Mouse (Mus musculus) forebrain, embryonic 11.5 days (tissue): ENCODE results near the gene Piezo1. TPM values are rescaled to one million over a fixed set of nuclear protein-coding genes. Genes with fewer than 3 reads are reported as not detected.

Source experiments
- ATAC-seq: fragments of 200-750 bp; cut with Nextera tagmentation; replicated peaks from 2 replicates; pipeline ENCODE4 v1.8.0; 2017; ENCODE audit warnings: moderate TSS enrichment; ENCODE audit not compliant: low FRiP score
- DNase-seq: peaks from one replicate; pipeline ENCODE4 v3.0.0-alpha.2; 2017; ENCODE audit warnings: low spot score
- H3K27ac ChIP-seq: fragments of 300-500 bp; sonication (generic); 2 replicates; pipeline ENCODE4 v1.5.1; 2014; ENCODE audit warnings: low read depth, low read length
- H3K27me3 ChIP-seq: fragments of 300-500 bp; sonication (generic); 2 replicates; pipeline ENCODE4 v1.6.1; 2014; ENCODE audit warnings: mild to moderate bottlenecking, low read length, mixed read lengths; ENCODE audit not compliant: control insufficient read depth, insufficient read depth
- H3K36me3 ChIP-seq: fragments of 300-500 bp; sonication (generic); 2 replicates; pipeline ENCODE4 v1.6.1; 2014; ENCODE audit warnings: mild to moderate bottlenecking, low read length, moderate library complexity, mixed read lengths; ENCODE audit not compliant: control insufficient read depth, insufficient read depth
- H3K4me1 ChIP-seq: fragments of 300-500 bp; sonication (generic); replicated peaks from 2 replicates; pipeline ENCODE4 v1.6.1; 2014; ENCODE audit warnings: low read length, mixed read lengths; ENCODE audit not compliant: control insufficient read depth, insufficient read depth
- H3K4me2 ChIP-seq: fragments of 300-500 bp; sonication (generic); 2 replicates; pipeline ENCODE4 v1.6.1; 2014; ENCODE audit warnings: low read depth, mild to moderate bottlenecking, low read length, moderate library complexity, mixed read lengths; ENCODE audit not compliant: severe bottlenecking
- H3K4me3 ChIP-seq: fragments of 300-500 bp; sonication (generic); 2 replicates; pipeline ENCODE4 v1.5.1; 2014; ENCODE audit warnings: low read depth, low read length
- H3K9ac ChIP-seq: fragments of 300-500 bp; sonication (generic); 2 replicates; pipeline ENCODE4 v1.6.1; 2014; ENCODE audit warnings: low read length
- H3K9me3 ChIP-seq: fragments of 300-500 bp; sonication (generic); 2 replicates; pipeline ENCODE4 v1.6.1; 2016; ENCODE audit warnings: low read length, mixed read lengths; ENCODE audit not compliant: control insufficient read depth
- WGBS: fragments of 180-500 bp; shearing (Covaris S2); extraction: QIAGEN DNeasy Blood & Tissue Kit; methylation state at CpG from one replicate; pipeline ENCODE4 v1.1.7; 2014; 5-methylcytosine and 5-hydroxymethylcytosine counted together
- polyA plus RNA-seq: library from polyadenylated mRNA; unstranded; fragments of >200 nt; fragmentation: Nextera tagmentation; extraction: Ambion mirVana; gene quantifications from 2 replicates; pipeline ENCODE4 v1.2.1, GENCODE M21; 2014

Gene Piezo1
- polyA plus RNA-seq, 1 experiment from 2014 or later, result 5.8 TPM

DNA sequence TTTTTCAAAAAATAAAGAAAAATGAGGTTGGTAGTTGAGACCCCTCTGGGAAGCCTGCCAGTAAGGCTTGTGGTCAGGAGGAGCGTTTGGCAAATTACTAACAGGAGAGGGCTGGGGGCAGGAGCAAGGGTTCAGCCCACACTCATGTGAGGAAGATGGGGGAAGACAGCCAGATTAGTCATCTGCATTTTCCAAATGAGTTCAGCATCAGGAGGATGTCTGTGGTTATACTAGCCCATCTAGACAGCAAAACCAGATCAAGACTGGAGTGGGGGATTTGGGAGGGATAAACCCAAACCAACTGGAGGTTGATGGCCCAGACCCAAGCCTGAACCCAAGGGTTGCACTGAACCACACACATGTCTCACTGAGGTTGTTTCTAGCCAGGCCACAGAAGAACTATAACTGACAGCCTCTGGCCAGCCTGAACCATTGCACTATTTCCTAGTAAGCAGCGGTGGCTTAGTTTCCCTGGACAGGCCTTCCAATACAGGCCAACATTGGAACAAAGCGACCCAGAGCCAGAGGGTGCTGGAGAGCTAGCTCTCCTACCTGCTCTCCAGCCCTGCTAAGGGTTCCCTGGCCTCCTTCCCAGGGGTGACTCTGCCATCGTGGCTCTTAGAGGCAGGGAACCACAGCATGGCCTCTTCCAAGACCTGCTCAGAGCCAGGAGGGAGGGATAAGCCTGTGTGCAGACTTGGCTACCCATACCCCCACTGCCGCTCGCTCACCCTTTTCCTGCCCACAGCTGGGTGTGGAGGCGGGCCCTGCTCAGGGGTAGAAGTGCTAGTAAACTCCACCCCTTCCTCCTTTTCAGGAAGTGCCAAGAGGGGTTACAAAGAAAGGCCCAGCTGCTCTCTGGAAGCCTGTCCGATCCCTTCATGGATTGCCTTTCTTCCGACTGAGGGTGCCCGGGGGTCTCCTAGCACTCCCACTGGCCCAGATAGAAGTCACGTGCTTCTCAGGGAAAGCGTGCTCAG lies 5.2 kb upstream of the Piezo1 start:
- H3K4me3 ChIP-seq, result no peak overlapping the region
- ATAC-seq (no peak), DNase-seq (no peak)
- WGBS, result 68% methylated on average over 12 of the region's 12 CpGs
- H3K36me3 ChIP-seq, result no peaks in the 10 kb centered on the region
- peaks cover 6% of the 10 kb centered on the region for H3K27me3 ChIP-seq
- H3K27ac ChIP-seq, result no peak overlapping the region
- no peaks in the 10 kb centered on the region for H3K9me3 ChIP-seq
- H3K9ac ChIP-seq, result no peak overlapping the region
- H3K4me1 ChIP-seq, result no peaks in the 10 kb centered on the region; the same call in 1 of the 2 replicates
- H3K4me2 ChIP-seq, result no peak overlapping the region

- Histone ChIP-seq H3K4me2 (no peak overlapping the region), H3K27ac (no peak overlapping the region), H3K9me3 (no peaks in the 10 kb centered on the region), H3K4me1 (peaks cover 4% of the 10 kb centered on the region; the same call in 1 of the 2 replicates), H3K36me3 (no peaks in the 10 kb centered on the region), H3K9ac (no peak overlapping the region), H3K27me3 (peaks cover 20% of the 10 kb centered on the region), H3K4me3 (no peak overlapping the region)
- no peak for DNase-seq
- 87% methylated on average over 6 of the region's 6 CpGs for WGBS
- ATAC-seq, result no peak
Observed at GRCm38 (mm10) chr8:122554786-122555185, 3.7 kb upstream of the Piezo1 start.

DNA sequence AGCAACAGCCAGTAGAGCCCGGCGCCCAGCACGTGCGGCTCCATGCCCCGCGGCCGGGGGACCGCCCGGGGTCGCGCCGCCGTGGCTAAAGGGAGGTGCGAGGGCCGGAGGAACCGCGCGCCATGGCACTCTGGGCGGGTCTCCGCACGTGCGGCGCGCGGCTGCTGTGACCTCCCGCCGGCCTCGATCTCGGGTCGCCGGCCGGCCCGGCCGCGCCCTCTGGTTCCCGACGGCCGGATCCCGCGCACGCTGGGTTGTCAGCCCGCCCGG lies 199 bp downstream of the Piezo1 start:
- no peaks in the 10 kb centered on the region for H3K9me3 ChIP-seq
- peak overlapping the region; percentile 75 for H3K4me2 ChIP-seq
- no peaks in the 10 kb centered on the region for H3K36me3 ChIP-seq
- ATAC-seq, result no peak
- peak overlapping the region; percentile 41 for H3K4me3 ChIP-seq
- WGBS, result 1% methylated on average over 34 of the region's 43 CpGs
- no peak for DNase-seq
- peaks cover 22% of the 10 kb centered on the region for H3K27me3 ChIP-seq
- H3K9ac ChIP-seq, result peak overlapping the region; percentile 67
- H3K27ac ChIP-seq, result no peak overlapping the region
- H3K4me1 ChIP-seq, result peaks cover 4% of the 10 kb centered on the region; the same call in 1 of the 2 replicates

DNA sequence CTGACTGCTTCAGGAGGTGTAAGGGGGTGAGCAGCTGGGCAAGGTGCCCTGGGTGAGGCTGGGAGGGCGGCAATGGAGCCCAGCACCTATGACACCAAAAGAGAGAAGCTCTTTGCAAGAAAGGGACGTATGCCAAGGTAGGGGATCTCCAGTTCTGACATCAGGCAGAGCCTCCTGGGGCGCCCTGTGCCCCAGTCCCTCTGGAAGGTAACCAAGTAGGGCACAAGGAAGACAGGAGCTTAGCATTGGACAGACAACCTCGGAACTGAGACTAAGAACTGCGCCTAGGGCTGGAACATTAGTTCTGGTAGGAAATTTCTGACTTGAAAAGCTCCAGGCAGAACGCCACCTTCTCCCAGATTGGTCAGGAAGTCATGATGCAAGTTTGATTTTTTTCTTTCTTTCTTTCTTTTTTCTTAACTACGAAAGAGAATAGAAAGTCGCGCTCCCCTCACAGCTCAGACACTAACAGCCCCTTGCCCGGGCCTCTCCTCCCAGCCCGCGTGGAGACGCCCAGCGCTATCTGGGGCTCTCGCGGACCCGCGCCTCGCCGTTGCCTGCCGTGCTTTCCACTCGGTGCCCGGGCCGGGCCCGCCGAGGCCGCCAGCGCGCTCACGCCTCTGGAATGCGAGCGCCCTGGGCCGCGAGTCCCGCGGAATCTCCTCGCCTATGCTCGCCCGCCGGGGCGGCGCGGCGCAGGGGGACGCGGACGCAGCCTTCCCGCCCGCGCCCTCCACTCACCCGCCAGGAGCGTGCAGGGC lies 715 bp downstream of the Piezo1 start:
- ATAC-seq (peak; percentile 59), DNase-seq (peak; percentile 80)
- peak overlapping the region; percentile 75 for H3K4me2 ChIP-seq
- no peak overlapping the region for H3K27ac ChIP-seq
- peak overlapping the region; percentile 41 for H3K4me3 ChIP-seq
- no peaks in the 10 kb centered on the region for H3K36me3 ChIP-seq
- H3K9me3 ChIP-seq, result no peaks in the 10 kb centered on the region
- H3K27me3 ChIP-seq, result peaks cover 22% of the 10 kb centered on the region
- H3K4me1 ChIP-seq, result peaks cover 4% of the 10 kb centered on the region; the same call in 1 of the 2 replicates
- H3K9ac ChIP-seq, result peak overlapping the region; percentile 67
- 4% methylated on average over 52 of the region's 52 CpGs for WGBS

DNA sequence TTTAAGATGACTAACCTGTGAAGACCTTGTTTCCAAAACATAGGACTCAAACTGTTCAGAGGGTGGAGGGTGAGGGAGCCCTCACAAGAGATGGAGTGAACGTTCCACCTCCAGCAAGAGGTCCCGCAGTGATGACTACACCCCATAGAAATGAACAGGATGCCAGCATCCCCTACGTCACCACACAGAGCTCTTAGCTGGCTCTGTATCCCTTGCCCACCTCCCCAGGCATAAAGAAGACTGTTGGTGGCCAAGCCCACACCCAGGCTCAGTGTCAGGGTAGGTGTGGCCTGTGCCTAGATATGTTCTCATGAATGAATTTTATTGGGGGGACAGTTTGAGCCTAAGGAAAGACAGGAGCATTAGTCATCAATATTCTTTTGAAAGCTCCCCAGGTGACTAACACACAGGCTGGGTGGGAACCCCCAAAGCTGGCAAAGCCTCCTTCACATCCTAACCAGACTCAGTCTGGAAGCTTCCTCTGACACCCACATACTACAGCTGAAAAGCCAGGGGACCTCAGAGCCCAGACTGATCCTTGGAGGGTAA lies 2.2 kb downstream of the Piezo1 start:
- H3K4me2 ChIP-seq, result 0 out of 2 replicates have a peak overlapping the region, but pooled peaks have one; percentile 6
- 96% methylated on average over 3 of the region's 3 CpGs for WGBS

GRCm38 (mm10) chr8:122548331-122548730 lies 2.8 kb downstream of the Piezo1 start:
- Histone ChIP-seq H3K27ac (no peak overlapping the region), H3K9me3 (no peaks in the 10 kb centered on the region), H3K36me3 (no peaks in the 10 kb centered on the region), H3K4me2 (no peak overlapping the region), H3K4me1 (peaks cover 4% of the 10 kb centered on the region; the same call in 1 of the 2 replicates), H3K27me3 (peaks cover 22% of the 10 kb centered on the region), H3K4me3 (no peak overlapping the region), H3K9ac (no peak overlapping the region)
- 76% methylated on average over 13 of the region's 13 CpGs for WGBS
- DNase-seq (no peak), ATAC-seq (no peak)

More for the DNA sequence above, 2.2 kb downstream of the Piezo1 start:
- no peak overlapping the region for H3K27ac ChIP-seq
- no peaks in the 10 kb centered on the region for H3K36me3 ChIP-seq
- ATAC-seq (no peak), DNase-seq (no peak)
- no peak overlapping the region for H3K4me3 ChIP-seq
- H3K27me3 ChIP-seq, result peaks cover 22% of the 10 kb centered on the region
- no peaks in the 10 kb centered on the region for H3K9me3 ChIP-seq
- H3K9ac ChIP-seq, result no peak overlapping the region
- H3K4me1 ChIP-seq, result peaks cover 4% of the 10 kb centered on the region; the same call in 1 of the 2 replicates

DNA sequence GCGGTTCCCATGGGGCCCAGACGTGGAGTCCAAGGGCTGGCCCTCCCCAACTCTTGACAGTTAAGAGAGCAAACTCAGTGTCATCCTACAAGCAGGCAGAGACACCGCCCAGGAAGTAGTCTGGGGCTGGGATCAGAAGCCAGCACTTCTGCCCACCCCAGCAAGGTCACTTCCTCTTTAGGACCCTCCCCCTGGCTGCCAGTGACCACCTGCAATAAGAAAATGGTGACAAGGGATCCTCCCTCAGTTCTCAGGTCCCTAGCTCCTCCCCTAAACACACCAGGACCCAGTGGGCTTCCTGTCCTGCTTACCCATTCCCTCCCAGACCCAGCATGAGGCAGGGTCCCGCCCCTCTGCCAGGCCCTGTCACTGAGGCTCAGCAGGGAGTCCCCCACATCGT lies 3.3 kb downstream of the Piezo1 start:
- no peak for ATAC-seq
- no peak for DNase-seq
- H3K36me3 ChIP-seq, result no peaks in the 10 kb centered on the region
- H3K4me2 ChIP-seq, result no peak overlapping the region
- no peak overlapping the region for H3K9ac ChIP-seq
- no peak overlapping the region for H3K27ac ChIP-seq
- H3K4me3 ChIP-seq, result no peak overlapping the region
- peaks cover 4% of the 10 kb centered on the region; the same call in 1 of the 2 replicates for H3K4me1 ChIP-seq
- no peaks in the 10 kb centered on the region for H3K9me3 ChIP-seq
- WGBS, result 39% methylated on average over 5 of the region's 5 CpGs
- H3K27me3 ChIP-seq, result peaks cover 22% of the 10 kb centered on the region

GRCm38 (mm10) chr8:122546811-122547453 lies 4.2 kb downstream of the Piezo1 start:
- Histone ChIP-seq H3K9ac (no peak overlapping the region), H3K4me1 (peaks cover 4% of the 10 kb centered on the region; the same call in 1 of the 2 replicates), H3K4me3 (no peak overlapping the region), H3K9me3 (no peaks in the 10 kb centered on the region), H3K4me2 (no peak overlapping the region; the same call in 1 of the 2 replicates), H3K36me3 (no peaks in the 10 kb centered on the region), H3K27me3 (peaks cover 22% of the 10 kb centered on the region), H3K27ac (no peak overlapping the region)
- DNase-seq, result no peak
- 79% methylated on average over 24 of the region's 24 CpGs for WGBS
- ATAC-seq, result no peak
